Mouse (Mus musculus): ENCODE results near the gene Samd8. TPM values are rescaled to one million over a fixed set of nuclear protein-coding genes. Genes with fewer than 3 reads are reported as not detected.

Gene Samd8
- polyA plus RNA-seq, 1 experiment from 2014 or later: 19.9 TPM

DNA sequence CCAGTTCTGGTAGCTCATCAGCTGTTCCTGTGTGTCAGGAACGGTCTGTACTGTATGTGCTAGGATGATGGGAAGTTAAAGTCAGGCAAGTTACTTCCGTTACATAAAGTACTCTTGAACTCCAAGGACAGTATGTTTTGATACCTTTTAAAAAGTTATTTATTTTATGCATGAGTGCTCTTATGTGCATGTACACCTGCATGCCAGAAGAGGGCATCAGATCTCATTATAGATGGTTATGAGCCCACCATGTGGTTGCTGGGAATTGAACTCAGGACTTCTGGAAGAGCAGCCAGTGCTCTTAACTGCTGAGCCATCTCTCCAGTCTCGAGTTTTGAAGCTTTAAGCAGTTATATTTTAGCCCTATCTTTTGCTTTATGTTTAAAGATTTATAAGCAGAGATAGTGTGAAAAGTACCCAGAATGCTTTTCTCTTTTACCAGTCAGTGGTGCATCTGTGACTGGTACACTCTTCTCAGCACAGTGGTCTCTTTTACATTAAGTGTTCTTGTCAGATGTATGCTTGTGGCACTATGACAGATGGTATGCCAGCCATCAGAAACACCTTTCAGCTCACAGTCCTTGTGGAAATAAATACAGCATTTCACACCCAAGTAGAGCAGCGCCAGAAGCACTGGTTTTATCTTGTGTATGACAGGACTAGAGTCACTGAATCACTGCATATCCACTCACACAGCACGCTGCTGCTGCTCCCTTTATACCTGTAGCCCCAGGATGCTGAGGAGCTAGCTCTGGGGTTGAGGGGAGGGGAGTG is 91.7 kb downstream of the Samd8 start:
- Histone ChIP-seq H3K27me3 (ENCODE audit: control insufficient read depth, insufficient read depth, low read length) (no peaks in the 10 kb centered on the region), H3K27ac (ENCODE audit: low read depth, low read length) (no peak overlapping the region), H3K9ac (ENCODE audit: low read depth, low read length) (no peak overlapping the region), H3K4me3 (ENCODE audit: low read depth, low read length) (no peak overlapping the region), H3K4me1 (replicated peaks; ENCODE audit: control insufficient read depth, insufficient read depth, low read length) (no peaks in the 10 kb centered on the region; the same call in 1 of the 2 replicates), H3K36me3 (ENCODE audit: control insufficient read depth, insufficient read depth, low read length) (peaks cover 15% of the 10 kb centered on the region), H3K4me2 (replicated peaks; ENCODE audit: low read depth, low read length) (no peak overlapping the region), H3K9me3 (ENCODE audit: control insufficient read depth, low read length) (no peaks in the 10 kb centered on the region)
- ATAC-seq (ENCODE audit: low FRiP score) (no peak), DNase-seq (ENCODE audit: low spot score) (no peak)
- 88% methylated on average over 5 of the region's 5 CpGs for WGBS

DNA sequence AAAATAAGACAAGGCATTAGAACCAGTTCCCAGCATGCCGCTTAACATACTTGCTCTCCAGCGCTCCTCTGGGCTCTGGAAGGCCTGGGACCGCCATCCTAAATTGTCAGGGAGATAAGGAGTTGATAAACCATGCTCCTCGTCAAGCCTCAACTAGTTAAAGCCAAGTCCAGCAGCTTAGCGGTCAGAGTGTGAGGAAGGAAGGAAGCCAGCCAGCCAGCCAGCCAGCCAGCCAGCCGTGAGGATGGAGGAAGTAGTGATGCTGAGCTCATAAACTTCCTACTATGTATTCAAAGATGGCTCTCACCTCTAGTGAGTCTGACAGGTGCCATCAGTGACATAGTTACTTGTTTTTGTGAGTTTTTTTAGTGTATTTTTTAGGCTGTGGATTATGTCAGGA is 92.9 kb downstream of the Samd8 start:
- no peaks in the 10 kb centered on the region for H3K27me3 ChIP-seq (ENCODE audit: control insufficient read depth, insufficient read depth, low read length)
- 88% methylated on average over 6 of the region's 6 CpGs for WGBS
- no peak overlapping the region for H3K4me3 ChIP-seq (ENCODE audit: low read depth, low read length)
- H3K4me2 ChIP-seq (replicated peaks; ENCODE audit: low read depth, low read length): no peak overlapping the region
- DNase-seq (ENCODE audit: low spot score): no peak
- no peak for ATAC-seq (ENCODE audit: low FRiP score)
- H3K27ac ChIP-seq (ENCODE audit: low read depth, low read length): no peak overlapping the region
- H3K36me3 ChIP-seq (ENCODE audit: control insufficient read depth, insufficient read depth, low read length): peaks cover 12% of the 10 kb centered on the region
- H3K4me1 ChIP-seq (replicated peaks; ENCODE audit: control insufficient read depth, insufficient read depth, low read length): peaks cover 4% of the 10 kb centered on the region; the same call in 1 of the 2 replicates
- no peak overlapping the region for H3K9ac ChIP-seq (ENCODE audit: low read depth, low read length)
- H3K9me3 ChIP-seq (ENCODE audit: control insufficient read depth, low read length): no peaks in the 10 kb centered on the region

DNA sequence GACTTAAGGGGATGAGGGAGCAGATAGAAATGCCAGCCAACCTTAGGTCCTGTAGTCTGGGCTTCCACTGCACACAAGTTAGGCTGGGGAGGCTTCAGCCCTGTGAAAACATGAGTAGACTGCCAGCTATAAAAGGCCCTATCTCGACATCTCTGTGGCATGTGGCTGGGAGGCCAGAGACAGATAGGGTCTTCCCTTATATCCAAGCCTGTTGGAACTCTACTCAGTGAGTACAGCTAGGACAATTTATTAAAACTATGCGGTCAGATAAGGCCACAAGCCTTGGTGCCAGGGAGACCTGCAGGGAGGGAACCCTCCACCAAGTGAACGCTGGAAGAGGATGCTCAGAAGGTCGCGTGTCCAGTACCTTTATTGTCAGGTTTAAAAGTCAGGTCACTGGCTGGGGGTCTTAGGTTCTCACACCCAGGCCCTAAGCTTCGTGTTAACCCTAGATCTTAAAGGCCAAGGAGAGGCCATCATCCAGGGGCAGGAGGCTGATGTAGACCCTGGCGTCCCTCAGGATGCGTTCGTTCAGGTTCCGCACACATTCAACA is 96.6 kb downstream of the Samd8 start:
- Histone ChIP-seq H3K36me3 (ENCODE audit: control insufficient read depth, insufficient read depth, low read length) (peaks cover 6% of the 10 kb centered on the region), H3K9me3 (ENCODE audit: control insufficient read depth, low read length) (no peaks in the 10 kb centered on the region), H3K4me1 (replicated peaks; ENCODE audit: control insufficient read depth, insufficient read depth, low read length) (peaks cover 5% of the 10 kb centered on the region; the same call in 1 of the 2 replicates), H3K27me3 (ENCODE audit: control insufficient read depth, insufficient read depth, low read length) (no peaks in the 10 kb centered on the region), H3K9ac (ENCODE audit: low read depth, low read length) (no peak overlapping the region; the same call in 1 of the 2 replicates), H3K4me2 (replicated peaks; ENCODE audit: low read depth, low read length) (peak overlapping the region; percentile 80), H3K27ac (ENCODE audit: low read depth, low read length) (no peak overlapping the region), H3K4me3 (ENCODE audit: low read depth, low read length) (peak overlapping the region; percentile 41; the same call in 1 of the 2 replicates)
- ATAC-seq (ENCODE audit: low FRiP score) (no peak), DNase-seq (ENCODE audit: low spot score) (no peak)
- WGBS: 25% methylated on average over 7 of the region's 10 CpGs

DNA sequence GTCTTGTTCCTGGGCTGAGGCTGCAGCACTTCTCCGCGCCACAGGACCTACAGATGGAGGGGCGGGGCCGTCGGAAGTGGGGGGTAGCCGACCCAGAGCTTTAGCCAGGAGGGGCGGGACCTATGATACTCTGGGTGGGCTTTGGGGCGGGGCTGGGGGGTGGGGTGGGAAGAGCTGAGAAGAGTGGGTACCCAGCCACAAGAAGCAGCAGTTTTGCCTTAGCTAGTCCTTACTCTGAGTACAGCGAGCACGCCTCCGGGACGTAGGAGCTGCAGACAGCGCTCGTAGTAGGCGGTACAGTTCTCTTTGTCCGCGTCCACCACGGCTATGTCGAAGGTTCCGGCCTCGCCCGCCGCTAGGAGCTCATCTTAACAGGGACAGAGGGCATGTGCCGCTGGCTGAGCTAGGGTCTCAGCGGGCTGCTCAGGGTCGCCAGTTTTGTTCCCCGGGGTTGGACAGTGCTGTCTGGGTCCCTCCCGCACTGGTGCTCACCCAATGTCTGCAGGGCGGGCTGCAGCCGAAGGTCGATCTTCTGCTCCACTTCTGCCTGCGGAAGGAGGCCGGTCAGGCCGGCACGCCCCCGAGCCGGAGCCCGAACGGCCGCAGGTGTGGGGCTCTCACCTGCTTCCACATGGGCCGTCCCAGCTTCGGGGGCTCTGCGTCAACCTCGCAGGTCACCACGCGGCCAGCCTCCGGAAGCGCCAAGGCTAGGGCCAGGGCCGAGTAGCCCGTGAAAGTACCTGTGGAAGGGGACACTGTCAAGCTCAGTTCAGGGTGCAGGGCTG is 97.2 kb downstream of the Samd8 start:
- peak overlapping the region; percentile 39; the same call in 1 of the 2 replicates for H3K27ac ChIP-seq (ENCODE audit: low read depth, low read length)
- WGBS: under 1% methylated on average over 50 of the region's 50 CpGs
- ATAC-seq (ENCODE audit: low FRiP score) (peak; percentile 51), DNase-seq (ENCODE audit: low spot score) (peak; percentile 80)
- H3K4me1 ChIP-seq (replicated peaks; ENCODE audit: control insufficient read depth, insufficient read depth, low read length): peaks cover 5% of the 10 kb centered on the region; the same call in 1 of the 2 replicates
- H3K27me3 ChIP-seq (ENCODE audit: control insufficient read depth, insufficient read depth, low read length): no peaks in the 10 kb centered on the region
- peak overlapping the region; percentile 41 for H3K4me3 ChIP-seq (ENCODE audit: low read depth, low read length)
- H3K9me3 ChIP-seq (ENCODE audit: control insufficient read depth, low read length): no peaks in the 10 kb centered on the region
- peak overlapping the region; percentile 54 for H3K9ac ChIP-seq (ENCODE audit: low read depth, low read length)
- H3K36me3 ChIP-seq (ENCODE audit: control insufficient read depth, insufficient read depth, low read length): peaks cover 3% of the 10 kb centered on the region; the same call in 1 of the 2 replicates
- peak overlapping the region; percentile 80 for H3K4me2 ChIP-seq (replicated peaks; ENCODE audit: low read depth, low read length)

Other genes starting within 250 kb of the Samd8 start
- 0.13 TPM in 1 of 2 replicates, not detected in the other for gene Dupd1, start 36.0 kb upstream of the Samd8 start, polyA plus RNA-seq (2014; fragmentation: Nextera tagmentation; extraction: Ambion mirVana)
- gene Dusp13, start 650 bp downstream of the Samd8 start, polyA plus RNA-seq (2014; fragmentation: Nextera tagmentation; extraction: Ambion mirVana): not detected in 2 replicates
- gene Vdac2, start 74.7 kb downstream of the Samd8 start, polyA plus RNA-seq (2014; fragmentation: Nextera tagmentation; extraction: Ambion mirVana): 312 and 318 TPM in 2 replicates
- gene Comtd1, start 98.4 kb downstream of the Samd8 start, polyA plus RNA-seq (2014; fragmentation: Nextera tagmentation; extraction: Ambion mirVana): 16.8 and 19.2 TPM in 2 replicates
- 11.8 and 15.4 TPM in 2 replicates for gene Zfp503, start 239.1 kb downstream of the Samd8 start, polyA plus RNA-seq (2014; fragmentation: Nextera tagmentation; extraction: Ambion mirVana)

Data from hindbrain, embryonic 11.5 days (tissue).